Mouse (Mus musculus): ENCODE measurements at regions not wholly inside any gene's neighbourhood (a gene's known extent, or its start where the extent isn't known, plus 50 kb on each side); places are given as distances from the start of the nearest gene placed in this dataset.
"Not testable (repeated sequence)": the region's sequence is repeated elsewhere in the genome, so short reads cannot be mapped to it uniquely, and the experiment has no call there.

- no peak for DNase-seq (ENCODE audit: low spot score in 2 of 2)
These were observed 168.5 kb upstream of the Cdkn3 start for GRCm38 (mm10) chr14:46591753-46592359.

GRCm38 (mm10) chr14:46591211-46591610 lies 169.1 kb upstream of the Cdkn3 start:
- no peak for DNase-seq (ENCODE audit: low spot score in 2 of 2)

- DNase-seq (ENCODE audit: low spot score in 2 of 2), result no peak
These were observed 174.2 kb upstream of the Cdkn3 start for GRCm38 (mm10) chr14:46586093-46586492.

- no peak for DNase-seq (ENCODE audit: low spot score in 2 of 2)
These were observed 182.0 kb upstream of the Cdkn3 start for GRCm38 (mm10) chr14:46578051-46579000.

GRCm38 (mm10) chr14:46575889-46576288 lies 184.5 kb upstream of the Cdkn3 start:
- no peak for DNase-seq (ENCODE audit: low spot score in 2 of 2)

GRCm38 (mm10) chr14:46575414-46575813 lies 184.9 kb upstream of the Cdkn3 start:
- DNase-seq (ENCODE audit: low spot score in 2 of 2), result no peak

- no peak for DNase-seq (ENCODE audit: low spot score in 2 of 2)
These were observed 182.9 kb upstream of the Bmp4 start for GRCm38 (mm10) chr14:46573401-46573800.

GRCm38 (mm10) chr14:46572972-46573371 lies 182.5 kb upstream of the Bmp4 start:
- not testable (repeated sequence) for DNase-seq (ENCODE audit: low spot score in 2 of 2)

- no peak for DNase-seq (ENCODE audit: low spot score in 2 of 2)
These were observed 181.4 kb upstream of the Bmp4 start for GRCm38 (mm10) chr14:46571841-46572240.

GRCm38 (mm10) chr14:46569273-46569672 lies 178.8 kb upstream of the Bmp4 start:
- DNase-seq (ENCODE audit: low spot score in 2 of 2), result no peak

GRCm38 (mm10) chr14:46567411-46567780 lies 176.9 kb upstream of the Bmp4 start:
- DNase-seq (ENCODE audit: low spot score in 2 of 2), result no peak

GRCm38 (mm10) chr14:46566681-46567410 lies 176.4 kb upstream of the Bmp4 start:
- no peak for DNase-seq (ENCODE audit: low spot score in 2 of 2)

GRCm38 (mm10) chr14:46564998-46565397 lies 174.5 kb upstream of the Bmp4 start:
- peak; percentile 8 to 24 for DNase-seq (ENCODE audit: low spot score in 2 of 2)

GRCm38 (mm10) chr14:46562016-46562415 lies 171.5 kb upstream of the Bmp4 start:
- DNase-seq (ENCODE audit: low spot score in 2 of 2), result no peak

GRCm38 (mm10) chr14:46553239-46553638 lies 162.8 kb upstream of the Bmp4 start:
- no peak for DNase-seq (ENCODE audit: low spot score in 2 of 2)

- DNase-seq (ENCODE audit: low spot score in 2 of 2), result no peak
These were observed 155.7 kb upstream of the Bmp4 start for GRCm38 (mm10) chr14:46546146-46546545.

GRCm38 (mm10) chr14:46539466-46540187 lies 149.2 kb upstream of the Bmp4 start:
- DNase-seq (ENCODE audit: low spot score in 2 of 2), result peak; percentile 19 to 67

GRCm38 (mm10) chr14:46536002-46536762 lies 145.7 kb upstream of the Bmp4 start:
- no peak for DNase-seq (ENCODE audit: low spot score in 2 of 2)

- DNase-seq (ENCODE audit: low spot score in 2 of 2), result no peak
These were observed 142.2 kb upstream of the Bmp4 start for GRCm38 (mm10) chr14:46532697-46533096.

- DNase-seq (ENCODE audit: low spot score in 2 of 2), result no peak
These were observed 140.0 kb upstream of the Bmp4 start for GRCm38 (mm10) chr14:46530452-46530851.
